ENCODE assay signal across 8 mouse cellular contexts in genomic region chr2:15055741-15056151, GRCm38 (mm10). TPM values are rescaled to one million over a fixed set of nuclear protein-coding genes. Genes with fewer than 3 reads are reported as not detected.
A peak's percentile ranks its signal among the peaks of the same experiment; 100 is the strongest.
DNase-seq lines count a peak whose midpoint lies in the region; ATAC-seq lines count a peak whose summit lies in the region.

No protein-coding gene starts in this region.

- no peak for ATAC-seq in kidney, embryonic 14.5 days (ENCODE audit: low FRiP score, low TSS enrichment)

- no peak for DNase-seq in kidney, adult 11 months
- DNase-seq in T-cell, adult 2 months (ENCODE audit: low spot score) = peak; percentile 40
- DNase-seq in hindbrain, embryonic 10.5 days (ENCODE audit: low spot score) = no peak
- DNase-seq in lung, postnatal 25 days (ENCODE audit: low spot score) = peak; percentile 34
- DNase-seq in right cerebral cortex, postnatal 25 days = no peak
- no peak for DNase-seq in yolk sac, embryonic 10.5 days (ENCODE audit: low spot score)
- DNase-seq in ovary, postnatal 14 days (ENCODE audit: low spot score) = no peak

- peak overlapping the region; percentile 89 for H3K9ac ChIP-seq in kidney, embryonic 14.5 days (ENCODE audit: low read depth, low read length)

- H3K36me3 ChIP-seq in kidney, embryonic 14.5 days (ENCODE audit: control insufficient read depth, insufficient read depth, low read length) = no peaks in the 10 kb centered on the region
- peaks cover 19% of the 10 kb centered on the region for H3K36me3 ChIP-seq in hindbrain, embryonic 10.5 days

- no peaks in the 10 kb centered on the region for H3K27me3 ChIP-seq in kidney, embryonic 14.5 days (ENCODE audit: control insufficient read depth, insufficient read depth, low read length)
- H3K27me3 ChIP-seq in hindbrain, embryonic 10.5 days (ENCODE audit: insufficient read depth, poor library complexity, severe bottlenecking) = no peaks in the 10 kb centered on the region

- H3K4me1 ChIP-seq in kidney, embryonic 14.5 days (ENCODE audit: control insufficient read depth, insufficient read depth, low read length) = peaks cover 13% of the 10 kb centered on the region; the same call in 1 of the 2 replicates
- H3K4me1 ChIP-seq in hindbrain, embryonic 10.5 days (replicated peaks) = peaks cover 15% of the 10 kb centered on the region

- no peaks in the 10 kb centered on the region for H3K9me3 ChIP-seq in kidney, embryonic 14.5 days (ENCODE audit: control insufficient read depth, low read length)
- H3K9me3 ChIP-seq in hindbrain, embryonic 10.5 days = no peaks in the 10 kb centered on the region

- H3K4me3 ChIP-seq in kidney, embryonic 14.5 days (ENCODE audit: low read length) = peak overlapping the region; percentile 80
- peak overlapping the region; percentile 85 for H3K4me3 ChIP-seq in hindbrain, embryonic 10.5 days

- WGBS in kidney, embryonic 14.5 days = under 1% methylated on average over 15 of the region's 15 CpGs
- 1% methylated on average over 15 of the region's 15 CpGs for whole genome bisulfite sequencing in hindbrain, embryonic 10.5 days

- H3K27ac ChIP-seq in kidney, embryonic 14.5 days (ENCODE audit: low read depth, low read length) = peak overlapping the region; percentile 87
- peak overlapping the region; percentile 99 for H3K27ac ChIP-seq in hindbrain, embryonic 10.5 days

- peak overlapping the region; percentile 60 for H3K4me2 ChIP-seq in kidney, embryonic 14.5 days (replicated peaks; ENCODE audit: low read depth, low read length)

RNA-seq across cellular contexts. Expression of gene Nsun6, which starts 0.9 kb away (rescaled TPM):
- 11.2 and 14.1 TPM in 2 replicates for polyA plus RNA-seq in kidney, embryonic 14.5 days (2014; fragmentation: Nextera tagmentation; extraction: Ambion mirVana)
- 12.8 and 14.7 TPM in 2 replicates for polyA plus RNA-seq in hindbrain, embryonic 10.5 days (2016; fragmentation: Nextera tagmentation; extraction: Ambion mirVana)

RNA-seq across cellular contexts. Expression of gene Arl5b, which starts 6.6 kb away (rescaled TPM):
- polyA plus RNA-seq in kidney, embryonic 14.5 days (2014; fragmentation: Nextera tagmentation; extraction: Ambion mirVana) = 38.0 and 39.1 TPM in 2 replicates
- polyA plus RNA-seq in hindbrain, embryonic 10.5 days (2016; fragmentation: Nextera tagmentation; extraction: Ambion mirVana) = 45.0 and 48.4 TPM in 2 replicates

Comparison
In these comparisons a context has a peak if more than half of its experiments do, and no peak if none do; other contexts are left out.
1. DNase-seq: peak in T-cell, adult 2 months (single experiment) and lung, postnatal 25 days (single experiment); none in kidney, adult 11 months (single experiment), hindbrain, embryonic 10.5 days (single experiment), right cerebral cortex, postnatal 25 days (single experiment), yolk sac, embryonic 10.5 days (single experiment) and ovary, postnatal 14 days (single experiment).